Mouse (Mus musculus) right cerebral cortex, postnatal 4 days (tissue): Measurements from ENCODE around the gene Pank4.
A peak's percentile ranks its signal among the peaks of the same experiment; 100 is the strongest.

Source experiments
- DNase-seq: peaks from one replicate; pipeline ENCODE4 v3.0.0-alpha.2; 2022

Gene Pank4

DNA sequence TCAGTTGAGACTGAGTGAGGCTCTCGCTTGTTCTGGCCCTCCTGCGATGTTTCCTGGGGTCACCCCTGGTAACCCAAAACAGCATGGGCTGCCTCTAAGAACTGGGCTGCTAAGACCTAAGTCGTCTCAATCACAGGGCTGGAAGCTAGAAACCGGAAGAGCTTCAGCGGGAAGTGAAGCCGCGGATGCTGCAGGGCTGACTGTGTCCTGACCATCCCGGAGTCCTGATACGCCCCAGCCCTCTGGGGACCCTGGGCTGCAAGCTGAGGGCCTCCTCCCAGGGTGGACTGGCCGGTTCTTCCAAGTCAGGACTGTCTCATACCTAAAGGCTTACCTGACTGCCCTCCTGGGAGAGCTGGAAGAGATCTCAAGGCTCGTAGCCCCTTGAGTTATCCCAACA, 52.9 kb downstream of the Pank4 start:
- no peak for DNase-seq

DNA sequence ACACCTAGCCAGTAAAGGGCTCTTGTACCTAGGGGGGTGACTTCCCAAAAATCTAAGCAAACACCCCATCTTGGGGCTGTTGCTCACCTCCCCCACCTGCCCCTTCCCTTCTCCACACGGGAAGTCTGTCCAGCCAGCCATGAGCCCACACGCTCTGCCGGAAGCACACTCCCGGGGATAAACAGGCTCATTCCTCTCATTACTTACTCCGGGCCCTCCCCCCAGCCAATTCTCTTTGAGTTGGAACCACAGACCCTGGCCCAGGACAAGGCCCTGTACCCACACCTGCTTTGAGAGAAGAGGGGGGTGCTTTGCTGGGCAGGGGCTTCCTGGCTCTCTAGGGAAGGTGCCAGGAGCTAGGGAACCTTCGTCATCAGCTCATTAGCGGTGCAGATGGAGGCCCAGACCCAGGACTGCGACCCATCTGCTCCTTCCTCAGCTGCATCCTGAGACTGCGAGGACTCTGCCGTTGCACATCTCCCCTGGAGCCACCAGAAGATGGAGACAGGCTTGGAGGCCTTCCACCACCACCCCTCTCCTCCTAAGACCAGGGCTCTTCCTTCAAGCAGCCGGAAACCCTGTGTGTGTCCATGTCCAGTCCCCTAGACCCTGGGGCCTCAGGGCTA, 53.4 kb downstream of the Pank4 start:
- no peak for DNase-seq

DNA sequence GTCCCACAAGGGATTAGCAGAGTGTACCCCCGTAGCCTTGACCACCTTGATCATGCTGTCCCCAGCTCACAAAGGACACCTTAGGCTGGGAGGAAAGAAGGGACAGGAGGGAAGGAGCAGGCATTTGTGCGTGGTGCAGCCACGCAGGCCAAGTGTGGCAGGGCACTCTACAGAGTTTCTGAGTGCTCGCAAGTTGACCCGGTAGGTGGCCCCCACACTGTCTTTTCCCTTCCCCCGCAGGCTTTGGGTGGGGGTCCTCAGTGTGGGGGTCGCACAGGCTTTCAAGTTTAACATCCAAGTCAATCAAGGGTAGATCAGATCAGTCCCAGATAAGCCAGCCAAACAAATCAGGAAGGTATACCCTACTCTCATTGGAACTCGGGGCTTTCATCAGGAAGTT, 54.1 kb downstream of the Pank4 start:
- DNase-seq = no peak

DNA sequence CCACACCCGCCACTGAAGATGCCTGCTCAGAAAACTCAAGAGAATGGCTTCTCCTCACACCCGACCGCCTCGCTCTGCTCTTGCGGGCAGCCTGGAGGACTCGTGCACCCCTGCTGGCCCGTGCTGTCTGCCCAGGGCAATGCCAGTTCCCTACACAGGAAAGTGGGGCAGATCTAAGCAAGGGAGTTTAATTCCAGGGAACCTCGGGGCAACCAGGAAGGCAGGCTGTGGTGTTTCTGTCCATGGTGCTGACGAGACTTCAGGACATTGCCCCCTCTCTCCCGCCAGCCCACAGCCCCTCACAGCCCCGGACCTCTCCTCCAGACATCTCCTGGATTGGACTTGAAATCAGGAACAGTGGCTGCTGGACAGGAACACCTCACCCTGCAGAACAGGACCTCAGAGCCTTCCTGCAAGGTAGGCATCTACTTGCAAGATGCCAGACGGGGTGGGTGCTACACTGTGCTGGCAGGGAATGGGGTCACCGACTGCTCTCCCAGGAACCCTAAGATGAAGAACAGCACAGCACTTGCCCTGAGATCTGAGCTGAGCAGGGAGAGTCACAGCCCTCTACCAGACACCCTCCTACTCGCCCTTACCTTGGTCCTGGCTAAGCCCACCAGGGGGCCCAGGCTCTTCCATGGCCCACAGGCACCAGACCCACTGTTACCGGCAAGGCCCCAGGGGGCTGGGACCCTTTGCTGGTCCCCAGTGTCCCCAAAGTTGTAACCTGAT, 54.8 kb downstream of the Pank4 start:
- peak; percentile 29 for DNase-seq

DNA sequence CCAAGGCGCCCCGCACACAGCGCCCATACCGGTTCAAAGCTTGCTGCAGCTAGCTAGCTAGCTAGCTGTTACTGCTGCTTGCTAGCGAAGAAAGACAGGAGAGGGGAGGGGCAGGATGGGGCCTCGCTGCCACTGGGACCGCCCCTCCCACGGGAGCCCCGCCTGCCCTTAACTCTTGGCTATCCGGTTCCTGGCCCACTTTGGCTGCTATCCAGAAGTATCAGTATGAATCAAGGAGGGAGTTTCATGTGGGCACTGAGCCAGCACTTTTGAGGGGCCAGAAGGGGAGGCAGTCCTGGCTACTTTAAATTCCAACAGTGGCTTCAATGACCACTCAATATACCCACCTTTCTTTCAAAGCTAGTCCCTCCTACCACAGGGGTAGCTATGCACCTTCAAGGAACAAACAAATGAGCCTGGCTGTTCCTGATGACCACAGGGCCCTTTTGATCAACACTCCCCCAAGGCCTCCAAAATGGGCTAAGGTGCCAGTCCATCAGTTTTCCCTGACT, 55.5 kb downstream of the Pank4 start:
- DNase-seq = peak; percentile 43

DNA sequence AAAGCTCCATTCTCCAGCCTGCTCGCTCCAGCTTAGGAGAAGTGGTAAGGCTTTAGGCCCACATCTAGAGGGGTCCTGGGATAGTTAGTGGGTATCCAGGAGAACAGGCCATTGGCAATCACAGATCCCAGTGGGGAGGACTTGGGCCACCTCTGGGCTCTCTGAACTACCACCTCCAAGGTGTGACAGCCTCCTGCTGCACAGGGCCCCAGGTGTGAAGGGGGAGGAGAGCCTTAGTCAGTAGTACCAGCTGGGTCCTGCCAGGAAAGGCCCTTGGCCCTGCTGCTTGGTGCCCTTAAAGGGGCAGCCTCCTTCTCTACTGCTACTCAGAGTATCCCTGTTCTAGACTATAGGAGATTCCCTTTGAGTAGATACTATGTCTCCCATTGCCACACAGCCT, 56.2 kb downstream of the Pank4 start:
- DNase-seq = no peak

DNA sequence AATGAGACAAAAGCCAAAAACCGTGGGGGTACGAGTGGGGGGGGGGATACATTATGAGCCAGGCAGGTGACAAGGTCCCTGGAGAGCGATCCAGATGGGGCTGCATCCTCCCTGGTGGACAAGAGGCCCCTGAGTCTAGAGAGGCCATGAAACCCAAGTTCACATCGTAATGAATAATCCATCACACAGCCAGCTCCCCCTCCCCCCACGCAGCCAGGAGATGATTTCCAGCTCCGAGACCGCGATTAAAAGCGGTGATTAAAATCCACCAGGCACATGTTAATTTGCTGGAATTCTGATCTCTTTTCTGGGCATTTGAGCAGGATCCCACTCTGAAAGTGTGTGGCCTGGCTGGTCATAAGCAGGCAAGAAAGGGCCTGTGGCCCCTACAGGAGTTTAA, 56.9 kb downstream of the Pank4 start:
- DNase-seq = peak; percentile 31

DNA sequence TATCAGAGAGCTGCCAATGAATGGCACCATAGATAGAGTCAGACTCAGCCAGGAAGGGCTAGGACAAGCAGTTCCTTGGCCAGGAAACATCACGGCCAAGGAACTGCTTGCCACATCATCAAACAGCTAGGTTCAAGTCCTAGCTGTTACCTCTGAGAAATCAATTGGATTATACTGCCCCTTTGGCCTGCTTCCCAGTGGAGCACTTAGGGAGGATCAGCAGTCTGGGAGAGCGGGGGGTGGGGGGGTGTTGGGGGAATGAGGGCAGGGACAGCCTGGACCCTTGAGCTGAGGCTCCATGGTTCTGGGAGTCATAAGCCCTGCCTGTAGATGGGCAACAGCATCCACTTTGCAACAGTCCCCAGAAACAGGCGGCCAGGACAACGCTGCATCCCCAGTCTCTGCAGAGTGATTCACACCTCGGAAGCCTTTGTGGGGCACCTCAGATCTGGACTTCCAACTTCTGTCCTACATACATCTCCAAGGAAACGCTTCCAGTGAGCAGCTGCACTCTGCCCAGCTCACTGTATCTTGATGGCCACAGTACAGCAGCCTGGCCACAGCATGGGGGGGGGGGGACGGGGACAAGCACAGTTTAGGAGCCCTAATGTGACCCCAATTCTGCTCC, 58.4 kb downstream of the Pank4 start:
- no peak for DNase-seq

DNA sequence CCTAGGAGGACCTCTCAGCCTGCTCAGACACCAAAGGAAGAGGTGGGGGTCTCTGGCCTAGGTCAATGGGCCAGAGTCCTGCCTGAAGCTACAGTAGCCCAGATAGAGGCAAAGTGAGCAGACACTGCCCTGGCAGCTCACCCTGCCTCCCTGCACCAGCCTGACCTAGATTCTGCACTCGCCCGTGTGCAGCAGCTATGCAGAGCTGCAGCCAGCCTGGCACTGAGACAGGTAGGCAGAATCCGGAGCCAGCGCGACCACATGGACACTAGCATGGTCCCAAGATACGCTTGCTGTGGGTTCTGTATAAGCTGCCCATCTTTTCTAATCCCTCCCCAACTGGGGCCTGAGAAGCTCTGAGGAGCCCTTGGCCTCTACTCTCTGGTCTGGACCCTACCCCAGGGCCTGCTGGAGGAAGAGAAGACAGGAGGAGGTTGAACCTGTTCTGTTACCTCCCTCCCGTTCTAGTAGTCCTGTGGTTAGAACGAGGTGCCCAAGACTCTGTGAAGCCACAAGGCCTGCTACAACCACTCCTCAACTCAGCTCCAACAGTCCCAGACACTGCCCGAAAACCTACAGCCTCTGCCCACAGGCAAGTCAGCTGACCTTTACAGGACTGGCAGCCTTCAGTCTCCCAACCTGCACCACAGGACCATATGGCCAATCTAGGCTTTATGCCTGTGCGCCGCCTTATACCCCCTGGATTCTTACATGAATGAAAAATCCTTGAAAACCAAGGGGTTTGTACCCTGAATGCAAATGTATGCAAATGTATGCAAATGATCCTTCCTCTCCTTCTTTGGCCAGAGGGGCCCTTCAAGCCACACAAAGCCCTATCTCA, 60.5 kb downstream of the Pank4 start:
- no peak for DNase-seq
